ENCODE assay signal across 8 mouse cellular contexts in genomic region chr4:155250361-155251117, GRCm38 (mm10). TPM values are rescaled to one million over a fixed set of nuclear protein-coding genes. Genes with fewer than 3 reads are reported as not detected.
DNase-seq lines count a peak whose midpoint lies in the region; ATAC-seq lines count a peak whose summit lies in the region.

No protein-coding gene starts in this region.

- H3K9ac ChIP-seq in heart, embryonic 11.5 days (ENCODE audit: low read depth, low read length), result peak overlapping the region; percentile 90
- peak overlapping the region; percentile 73 for H3K9ac ChIP-seq in kidney, embryonic 14.5 days (ENCODE audit: low read depth, low read length)

- no peaks in the 10 kb centered on the region; the same call in 1 of the 2 replicates for H3K79me2 ChIP-seq in macrophage (ENCODE audit: inconsistent target)

- peak overlapping the region; percentile 97 for H3K4me2 ChIP-seq in heart, embryonic 11.5 days
- H3K4me2 ChIP-seq in kidney, embryonic 14.5 days (replicated peaks; ENCODE audit: low read depth, low read length), result peak overlapping the region; percentile 80

- H3K27me3 ChIP-seq in heart, embryonic 11.5 days (ENCODE audit: control insufficient read depth, insufficient read depth, low read length), result no peaks in the 10 kb centered on the region
- H3K27me3 ChIP-seq in kidney, embryonic 14.5 days (ENCODE audit: control insufficient read depth, insufficient read depth, low read length), result no peaks in the 10 kb centered on the region

- no peaks in the 10 kb centered on the region for H3K9me3 ChIP-seq in heart, embryonic 11.5 days (replicated peaks; ENCODE audit: control insufficient read depth, low read length)
- H3K9me3 ChIP-seq in kidney, embryonic 14.5 days (ENCODE audit: control insufficient read depth, low read length), result peaks cover 3% of the 10 kb centered on the region; the same call in 1 of the 2 replicates

- DNase-seq in cerebellum, adult 11-12 months, result peak; percentile 78
- DNase-seq in 416B (ENCODE audit: low read depth), result peak; percentile 21
- DNase-seq in cerebellum, adult 9-10 months, result peak; percentile 76
- DNase-seq in testis, postnatal 10 days (ENCODE audit: low spot score), result no peak

- H3K27ac ChIP-seq in heart, embryonic 11.5 days (ENCODE audit: low read depth, low read length), result peak overlapping the region; percentile 97
- peak overlapping the region; percentile 99 for H3K27ac ChIP-seq in kidney, embryonic 14.5 days (ENCODE audit: low read depth, low read length)
- H3K27ac ChIP-seq in macrophage, result peak overlapping the region; percentile 82

- 13% methylated on average over 23 of the region's 23 CpGs for WGBS in heart, embryonic 11.5 days (ENCODE audit: insufficient replicate concordance)
- WGBS in kidney, embryonic 14.5 days, result 12% methylated on average over 23 of the region's 23 CpGs
- WGBS in macrophage (ENCODE audit: missing documents), result 31% methylated on average over 22 of the region's 23 CpGs

- H3K4me1 ChIP-seq in heart, embryonic 11.5 days (ENCODE audit: control insufficient read depth, insufficient read depth, low read length), result peaks cover 14% of the 10 kb centered on the region
- H3K4me1 ChIP-seq in kidney, embryonic 14.5 days (ENCODE audit: control insufficient read depth, insufficient read depth, low read length), result peaks cover 27% of the 10 kb centered on the region

- H3K36me3 ChIP-seq in heart, embryonic 11.5 days (ENCODE audit: control insufficient read depth, insufficient read depth, low read length), result no peaks in the 10 kb centered on the region
- no peaks in the 10 kb centered on the region for H3K36me3 ChIP-seq in kidney, embryonic 14.5 days (ENCODE audit: control insufficient read depth, insufficient read depth, low read length)
- H3K36me3 ChIP-seq in macrophage (ENCODE audit: inconsistent target), result no peaks in the 10 kb centered on the region; the same call in 1 of the 2 replicates

- ATAC-seq in cerebellum, adult (ENCODE audit: insufficient number of reproducible peaks, low FRiP score, low TSS enrichment), result no peak
- ATAC-seq in heart, embryonic 11.5 days (replicated peaks; ENCODE audit: insufficient number of reproducible peaks, low FRiP score, low TSS enrichment), result no peak
- peak; percentile 3; the same call in 1 of the 2 replicates for ATAC-seq in kidney, embryonic 14.5 days (ENCODE audit: low FRiP score, low TSS enrichment)

- peak overlapping the region; percentile 72 for H3K4me3 ChIP-seq in heart, embryonic 11.5 days (ENCODE audit: low read depth, low read length)
- peak overlapping the region; percentile 65 for H3K4me3 ChIP-seq in kidney, embryonic 14.5 days (ENCODE audit: low read length)
- peak overlapping the region; percentile 83 for H3K4me3 ChIP-seq in macrophage (ENCODE audit: inconsistent target)

RNA-seq across cellular contexts. Expression of gene Faap20, which starts 0.9 kb away (rescaled TPM):
- polyA plus RNA-seq in heart, embryonic 11.5 days (2014; fragmentation: Nextera tagmentation; extraction: Ambion mirVana), result 64.9 and 66.8 TPM in 2 replicates
- 63.4 and 73.8 TPM in 2 replicates for polyA plus RNA-seq in kidney, embryonic 14.5 days (2014; fragmentation: Nextera tagmentation; extraction: Ambion mirVana)
- 10 to 100 TPM in 14 of 26 experiments, 1 to 10 TPM in 12; 3.1 to 24.2 (median 10.2) TPM for total RNA-seq in macrophage (2018; cell fraction: chromatin; rRNA removed)
- 10 to 100 TPM; 18.2 to 31.7 (median 26.4) TPM for total RNA-seq in macrophage (2018; cell fraction: cytosol; rRNA removed)
- 10 to 100 TPM in 25 of 26 experiments, 1 to 10 TPM in 1; 8.5 to 34.7 (median 19.5) TPM for total RNA-seq in macrophage (2018; cell fraction: nucleus; rRNA removed)
- 10.5 to 23.7 TPM (median 21.3 TPM) in 3 replicates for polyA plus RNA-seq in macrophage (2018)

RNA-seq across cellular contexts. Expression of gene Ski, which starts 28.1 kb away (rescaled TPM):
- 14.6 and 14.8 TPM in 2 replicates for polyA plus RNA-seq in heart, embryonic 11.5 days (2014; fragmentation: Nextera tagmentation; extraction: Ambion mirVana)
- polyA plus RNA-seq in kidney, embryonic 14.5 days (2014; fragmentation: Nextera tagmentation; extraction: Ambion mirVana), result 24.0 and 24.5 TPM in 2 replicates
- 10 to 100 TPM; 17.1 to 57.4 (median 34.0) TPM for total RNA-seq in macrophage (2018; cell fraction: chromatin; rRNA removed)
- total RNA-seq in macrophage (2018; cell fraction: cytosol; rRNA removed), result 10 to 100 TPM; 23.8 to 66.1 (median 41.1) TPM
- total RNA-seq in macrophage (2018; cell fraction: nucleus; rRNA removed), result 10 to 100 TPM; 24.7 to 87.0 (median 49.1) TPM
- 39.6 to 44.6 TPM (median 40.4 TPM) in 3 replicates for polyA plus RNA-seq in macrophage (2018)
